In the genomic region with DNA sequence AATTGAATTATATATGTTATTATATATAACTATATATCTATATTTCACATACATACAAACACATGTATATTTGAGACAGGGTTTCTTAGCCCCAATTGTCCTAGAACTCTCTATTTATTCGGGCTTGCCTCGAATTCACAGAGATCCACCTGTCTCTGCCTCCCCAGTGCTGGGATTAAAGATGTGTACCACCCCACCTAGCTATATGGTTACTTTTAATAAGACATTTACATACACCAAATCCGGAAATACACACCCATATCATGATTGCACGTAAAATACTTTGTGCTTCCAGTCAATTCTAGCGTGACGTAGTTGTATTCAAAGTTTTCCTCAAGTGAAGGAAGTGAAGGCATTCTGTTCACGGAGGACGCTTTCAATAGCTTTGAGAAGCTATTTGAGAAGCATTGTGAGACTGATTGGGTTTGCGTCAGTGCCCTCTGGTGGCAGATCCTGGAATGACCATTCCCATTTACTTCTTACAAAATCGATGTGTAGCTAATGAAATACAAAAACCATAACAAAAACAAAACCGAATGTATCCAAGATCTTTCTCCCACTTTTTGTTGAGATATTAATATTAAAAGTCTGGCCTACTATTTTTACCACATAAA, we compare ENCODE assay signal across 8 mouse cellular contexts.
A peak's percentile ranks its signal among the peaks of the same experiment; 100 is the strongest.
DNase-seq lines count a peak whose midpoint lies in the region; ATAC-seq and TF ChIP-seq lines count a peak whose summit lies in the region.

No protein-coding gene starts in this region.

- H3K27ac ChIP-seq in kidney, adult 2 months (ENCODE audit: insufficient read depth, low read depth, low read length): no peak overlapping the region
- H3K27ac ChIP-seq in limb, embryonic 10.5 days: no peak overlapping the region
- H3K27ac ChIP-seq in midbrain, embryonic 16.5 days (ENCODE audit: low read length): no peak overlapping the region

- no peak overlapping the region for H3K9ac ChIP-seq in midbrain, embryonic 16.5 days (ENCODE audit: low read depth, low read length)

- ATAC-seq in midbrain, embryonic 16.5 days: 0 out of 2 replicates have a peak, but pooled peaks have one; percentile 41

- peak; percentile 84 for TF ChIP-seq CTCF in kidney, adult 2 months (conservative IDR thresholded peaks at IDR 0.05; ENCODE audit: insufficient read depth, insufficient read length, low read depth, low read length)

- no peaks in the 10 kb centered on the region for H3K4me1 ChIP-seq in kidney, adult 2 months (ENCODE audit: control insufficient read depth, insufficient read depth, low read length)
- peaks cover 9% of the 10 kb centered on the region for H3K4me1 ChIP-seq in limb, embryonic 10.5 days
- H3K4me1 ChIP-seq in midbrain, embryonic 16.5 days (ENCODE audit: control insufficient read depth, insufficient read depth, low read length): no peaks in the 10 kb centered on the region

- H3K4me3 ChIP-seq in kidney, adult 2 months (ENCODE audit: insufficient read depth, low read depth, low read length): no peak overlapping the region
- no peak overlapping the region for H3K4me3 ChIP-seq in limb, embryonic 10.5 days
- H3K4me3 ChIP-seq in midbrain, embryonic 16.5 days (ENCODE audit: low read depth, low read length): no peak overlapping the region

- 15% methylated on average over 11 of the region's 11 CpGs for WGBS in kidney, adult 2 months
- 27% methylated on average over 11 of the region's 11 CpGs for WGBS in limb, embryonic 10.5 days
- 24% methylated on average over 11 of the region's 11 CpGs for WGBS in midbrain, embryonic 16.5 days

- no peak for TF ChIP-seq POLR2A in kidney, adult 2 months (IDR thresholded peaks at IDR 0.05; ENCODE audit: low read depth, low read length)

- peak; percentile 93 for DNase-seq in 3T3-L1 (ENCODE audit: low read depth, low spot score)
- DNase-seq in T-cell, adult 2 months (ENCODE audit: low spot score): peak; percentile 73
- peak; percentile 75 to 82 for DNase-seq in cerebellum, postnatal 25 days
- DNase-seq in gastrocnemius, adult 8-10 months (ENCODE audit: low spot score in 2 of 2): peak; percentile 37 to 49
- DNase-seq in kidney, adult 2 months: peak; percentile 75
- peak; percentile 84 for DNase-seq in limb, embryonic 10.5 days (ENCODE audit: low spot score)
- peak; percentile 51 to 81 for DNase-seq in spleen, postnatal 4 days (ENCODE audit: low spot score in 2 of 2)

- no peaks in the 10 kb centered on the region for H3K36me3 ChIP-seq in kidney, adult 2 months (ENCODE audit: control insufficient read depth, insufficient read depth, low read length)
- H3K36me3 ChIP-seq in limb, embryonic 10.5 days: no peaks in the 10 kb centered on the region
- H3K36me3 ChIP-seq in midbrain, embryonic 16.5 days (ENCODE audit: control insufficient read depth, insufficient read depth, low read length): no peaks in the 10 kb centered on the region

- H3K4me2 ChIP-seq in midbrain, embryonic 16.5 days (ENCODE audit: low read length): no peak overlapping the region

- H3K27me3 ChIP-seq in kidney, adult 2 months (replicated peaks; ENCODE audit: control insufficient read depth, insufficient read depth, low read length): no peaks in the 10 kb centered on the region
- no peaks in the 10 kb centered on the region for H3K27me3 ChIP-seq in limb, embryonic 10.5 days (ENCODE audit: low read depth, poor library complexity, severe bottlenecking)
- no peaks in the 10 kb centered on the region for H3K27me3 ChIP-seq in midbrain, embryonic 16.5 days (ENCODE audit: control insufficient read depth, insufficient read depth, low read depth, low read length)

- H3K9me3 ChIP-seq in limb, embryonic 10.5 days (replicated peaks): no peaks in the 10 kb centered on the region
- no peaks in the 10 kb centered on the region for H3K9me3 ChIP-seq in midbrain, embryonic 16.5 days (replicated peaks; ENCODE audit: control insufficient read depth, low read length, poor library complexity, severe bottlenecking)

Comparison
In these comparisons a context has a peak if more than half of its experiments do, and no peak if none do; other contexts are left out.
1. DNase-seq: peak in every context shown above with its lines; median percentile 93 in 3T3-L1; 84 in limb, embryonic 10.5 days; 78 in cerebellum, postnatal 25 days; 75 in kidney, adult 2 months; 73 in T-cell, adult 2 months; 66 in spleen, postnatal 4 days; 43 in gastrocnemius, adult 8-10 months.